Mouse (Mus musculus) neural tube, embryonic 15.5 days (tissue): ENCODE results near the gene Stard5. TPM values are rescaled to one million over a fixed set of nuclear protein-coding genes. Genes with fewer than 3 reads are reported as not detected.

Experiments
- ATAC-seq: fragments of 200-750 bp; cut with Nextera tagmentation; 2 replicates; pipeline ENCODE4 v1.8.0; 2017; ENCODE audit warnings: mild to moderate bottlenecking, moderate TSS enrichment, moderate library complexity; ENCODE audit not compliant: low FRiP score
- H3K27ac ChIP-seq: fragments of 300-500 bp; sonication (generic); replicated peaks from 2 replicates; pipeline ENCODE4 v1.5.1; 2015; ENCODE audit warnings: mild to moderate bottlenecking, inconsistent platforms
- H3K27me3 ChIP-seq: fragments of 300-500 bp; sonication (generic); replicated peaks from 2 replicates; pipeline ENCODE4 v1.6.1; 2015; ENCODE audit warnings: inconsistent platforms
- H3K36me3 ChIP-seq: fragments of 300-500 bp; sonication (generic); 2 replicates; pipeline ENCODE4 v1.6.1; 2015; ENCODE audit warnings: inconsistent platforms
- H3K4me1 ChIP-seq: fragments of 300-500 bp; sonication (generic); 2 replicates; pipeline ENCODE4 v1.6.1; 2015; ENCODE audit warnings: inconsistent platforms
- H3K4me2 ChIP-seq: fragments of 300-500 bp; sonication (generic); 2 replicates; pipeline ENCODE4 v1.6.1; 2015; ENCODE audit warnings: inconsistent platforms, mild to moderate bottlenecking, moderate library complexity
- H3K4me3 ChIP-seq: fragments of 300-500 bp; sonication (generic); replicated peaks from 2 replicates; pipeline ENCODE4 v1.5.1; 2015; ENCODE audit warnings: mild to moderate bottlenecking, inconsistent platforms
- H3K9ac ChIP-seq: fragments of 300-500 bp; sonication (generic); replicated peaks from 2 replicates; pipeline ENCODE4 v1.6.1; 2015; ENCODE audit warnings: mild to moderate bottlenecking, inconsistent platforms
- H3K9me3 ChIP-seq: fragments of 300-500 bp; sonication (generic); replicated peaks from 2 replicates; pipeline ENCODE4 v1.6.1; 2016; ENCODE audit warnings: inconsistent platforms
- WGBS: fragments of 180-500 bp; shearing (Covaris S2); methylation state at CpG from one replicate; pipeline ENCODE4 v1.1.7; 2015; ENCODE audit warnings: mixed read lengths; 5-methylcytosine and 5-hydroxymethylcytosine counted together
- polyA plus RNA-seq: library from polyadenylated mRNA; unstranded; fragments of >200 nt; fragmentation: Nextera tagmentation; extraction: Ambion mirVana; gene quantifications from 2 replicates; pipeline ENCODE4 v1.2.1, GENCODE M21; 2015

Stard5 gene
- polyA plus RNA-seq, 1 experiment from 2014 or later: 5.8 TPM

DNA sequence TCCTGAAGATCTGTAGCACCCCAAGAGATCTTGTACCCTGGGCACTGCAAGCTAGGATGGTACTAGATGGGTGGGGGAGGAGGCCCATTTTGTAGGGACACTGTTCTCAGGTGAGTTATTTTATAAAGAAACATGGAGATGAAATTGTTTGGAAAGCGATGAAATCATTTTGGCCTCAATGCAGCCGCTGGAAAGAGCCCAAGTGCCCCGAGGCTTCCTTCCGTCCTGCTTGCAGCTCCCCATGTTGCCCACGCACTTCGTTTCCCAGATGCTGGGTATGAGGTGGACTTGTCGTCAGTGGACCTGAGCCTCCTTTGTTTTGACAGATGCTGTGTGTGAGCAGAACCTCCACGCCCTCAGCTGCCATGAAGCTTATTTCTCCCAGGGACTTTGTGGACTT lies 4.7 kb downstream of the Stard5 start:
- 81% methylated on average over 8 of the region's 8 CpGs for WGBS
- Histone ChIP-seq H3K36me3 (0 out of 2 replicates have a peak, but pooled peaks cover 2% of the 10 kb centered on the region), H3K27me3 (no peaks in the 10 kb centered on the region), H3K9me3 (no peaks in the 10 kb centered on the region), H3K4me1 (peaks cover 8% of the 10 kb centered on the region), H3K4me3 (no peak overlapping the region), H3K9ac (no peak overlapping the region), H3K4me2 (no peak overlapping the region), H3K27ac (no peak overlapping the region)
- no peak for ATAC-seq

DNA sequence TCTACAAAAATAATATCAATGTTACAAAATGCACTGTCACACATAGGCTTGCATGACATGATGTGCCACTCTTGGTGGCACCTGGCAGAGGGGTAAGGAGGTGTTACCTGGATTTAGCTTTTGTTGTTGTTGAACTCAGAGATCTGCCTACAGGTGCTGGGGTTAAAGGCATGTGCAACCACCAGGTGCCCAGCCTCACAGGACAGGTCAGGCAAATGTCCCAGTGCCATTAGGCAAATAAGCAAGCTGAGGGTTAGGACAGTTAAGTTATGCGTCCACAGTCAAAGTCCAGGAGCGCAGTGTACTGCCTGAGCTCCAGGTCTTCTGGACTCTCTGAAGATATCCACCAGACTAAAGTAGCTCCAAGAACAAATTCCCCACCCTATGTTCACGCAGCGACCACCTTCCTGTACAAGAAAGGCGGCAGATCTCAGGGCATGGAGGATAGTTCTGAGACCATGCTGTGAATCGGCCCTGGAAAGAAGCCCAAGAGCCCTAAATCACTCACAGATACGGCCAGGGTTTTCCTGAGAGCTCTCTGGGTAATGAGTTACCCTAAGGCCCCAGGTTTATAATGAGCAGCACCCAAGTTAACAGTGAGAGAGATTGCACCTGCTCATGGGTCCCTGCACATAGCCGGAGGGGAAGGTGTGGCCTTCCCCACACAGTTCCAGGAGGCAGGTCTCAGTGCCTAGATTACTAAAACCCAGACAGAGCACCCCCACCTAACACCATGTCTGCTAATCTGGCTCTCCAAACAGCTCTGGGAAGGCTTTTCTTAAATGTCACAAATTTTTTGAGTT lies 6.2 kb downstream of the Stard5 start:
- Histone ChIP-seq H3K4me3 (no peak overlapping the region), H3K27ac (no peak overlapping the region), H3K9me3 (no peaks in the 10 kb centered on the region), H3K9ac (no peak overlapping the region), H3K27me3 (no peaks in the 10 kb centered on the region), H3K4me1 (0 out of 2 replicates have a peak, but pooled peaks cover 2% of the 10 kb centered on the region), H3K36me3 (0 out of 2 replicates have a peak, but pooled peaks cover 2% of the 10 kb centered on the region), H3K4me2 (no peak overlapping the region)
- ATAC-seq: no peak
- WGBS: 78% methylated on average over 8 of the region's 8 CpGs

GRCm38 (mm10) chr7:83639084-83639483 lies 7.3 kb downstream of the Stard5 start:
- 78% methylated on average over 3 of the region's 3 CpGs for WGBS
- H3K36me3 ChIP-seq: 0 out of 2 replicates have a peak, but pooled peaks cover 2% of the 10 kb centered on the region
- ATAC-seq: no peak
- no peaks in the 10 kb centered on the region for H3K4me1 ChIP-seq
- no peak overlapping the region for H3K4me2 ChIP-seq
- H3K27ac ChIP-seq: no peak overlapping the region
- no peaks in the 10 kb centered on the region for H3K9me3 ChIP-seq
- no peaks in the 10 kb centered on the region for H3K27me3 ChIP-seq
- no peak overlapping the region for H3K9ac ChIP-seq
- no peak overlapping the region for H3K4me3 ChIP-seq

GRCm38 (mm10) chr7:83640581-83640980 lies 8.8 kb downstream of the Stard5 start:
- no peaks in the 10 kb centered on the region for H3K27me3 ChIP-seq
- no peak overlapping the region for H3K4me3 ChIP-seq
- no peak for ATAC-seq
- H3K36me3 ChIP-seq: 0 out of 2 replicates have a peak, but pooled peaks cover 2% of the 10 kb centered on the region
- H3K27ac ChIP-seq: no peak overlapping the region
- H3K9ac ChIP-seq: no peak overlapping the region
- WGBS: 92% methylated on average over 5 of the region's 5 CpGs
- H3K9me3 ChIP-seq: no peaks in the 10 kb centered on the region
- no peaks in the 10 kb centered on the region for H3K4me1 ChIP-seq
- H3K4me2 ChIP-seq: no peak overlapping the region

DNA sequence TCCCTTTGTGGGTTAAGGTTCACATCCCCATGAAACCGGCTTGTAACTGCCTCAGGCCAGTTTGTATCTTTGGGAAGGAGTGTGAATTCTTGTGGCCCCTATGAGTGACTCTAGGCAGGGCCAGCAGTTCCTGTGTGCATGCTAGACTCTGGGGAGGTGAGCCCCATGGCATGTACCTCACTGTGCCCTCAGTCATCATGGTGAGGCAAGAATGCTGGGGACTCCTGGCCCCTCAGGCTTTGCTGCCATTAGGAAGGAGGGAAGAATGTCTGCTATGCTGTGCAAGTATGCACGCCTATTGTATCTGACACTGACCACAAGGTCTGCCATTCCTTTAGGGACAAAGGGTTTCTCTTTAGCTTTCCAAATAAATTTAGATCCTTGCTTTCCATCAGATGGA lies 9.4 kb downstream of the Stard5 start:
- Histone ChIP-seq H3K9me3 (no peaks in the 10 kb centered on the region), H3K27me3 (no peaks in the 10 kb centered on the region), H3K9ac (no peak overlapping the region), H3K4me2 (no peak overlapping the region), H3K27ac (no peak overlapping the region), H3K4me3 (no peak overlapping the region), H3K36me3 (0 out of 2 replicates have a peak, but pooled peaks cover 2% of the 10 kb centered on the region), H3K4me1 (no peaks in the 10 kb centered on the region)
- no peak for ATAC-seq
- 63% methylated on average over 2 of the region's 2 CpGs for WGBS

- no peaks in the 10 kb centered on the region for H3K27me3 ChIP-seq
- no peak for ATAC-seq
- 69% methylated on average over 6 of the region's 6 CpGs for WGBS
- H3K36me3 ChIP-seq: 0 out of 2 replicates have a peak, but pooled peaks cover 2% of the 10 kb centered on the region
- no peaks in the 10 kb centered on the region for H3K4me1 ChIP-seq
- no peak overlapping the region for H3K4me2 ChIP-seq
- no peak overlapping the region for H3K4me3 ChIP-seq
- H3K9me3 ChIP-seq: no peaks in the 10 kb centered on the region
- H3K9ac ChIP-seq: no peak overlapping the region
- H3K27ac ChIP-seq: no peak overlapping the region
Observed at GRCm38 (mm10) chr7:83643581-83643980, 11.8 kb downstream of the Stard5 start.

DNA sequence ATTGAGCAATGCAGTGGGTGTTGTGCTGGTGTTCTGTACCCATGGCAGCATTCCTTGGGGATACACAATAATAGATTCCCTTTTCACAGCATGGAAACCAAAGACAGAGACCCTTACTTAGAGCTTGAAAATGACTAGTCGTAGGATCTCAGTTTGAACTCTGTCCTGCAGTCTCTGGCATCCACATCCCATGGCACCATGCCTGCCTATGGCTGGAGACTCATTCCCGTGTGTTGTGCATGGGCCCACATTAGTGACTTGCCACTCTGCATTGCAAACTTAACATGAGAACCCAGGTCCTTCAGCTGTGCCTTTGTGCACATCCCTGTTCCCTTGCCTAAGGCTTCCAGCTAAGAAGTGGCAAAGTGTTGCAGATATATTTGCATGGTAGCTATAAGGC lies 13.0 kb downstream of the Stard5 start:
- no peak overlapping the region for H3K4me2 ChIP-seq
- H3K36me3 ChIP-seq: 0 out of 2 replicates have a peak, but pooled peaks cover 2% of the 10 kb centered on the region
- ATAC-seq: no peak
- no peaks in the 10 kb centered on the region for H3K27me3 ChIP-seq
- H3K9ac ChIP-seq: no peak overlapping the region
- 89% methylated on average over 2 of the region's 2 CpGs for WGBS
- H3K4me3 ChIP-seq: no peak overlapping the region
- no peaks in the 10 kb centered on the region for H3K4me1 ChIP-seq
- H3K27ac ChIP-seq: no peak overlapping the region
- H3K9me3 ChIP-seq: no peaks in the 10 kb centered on the region

DNA sequence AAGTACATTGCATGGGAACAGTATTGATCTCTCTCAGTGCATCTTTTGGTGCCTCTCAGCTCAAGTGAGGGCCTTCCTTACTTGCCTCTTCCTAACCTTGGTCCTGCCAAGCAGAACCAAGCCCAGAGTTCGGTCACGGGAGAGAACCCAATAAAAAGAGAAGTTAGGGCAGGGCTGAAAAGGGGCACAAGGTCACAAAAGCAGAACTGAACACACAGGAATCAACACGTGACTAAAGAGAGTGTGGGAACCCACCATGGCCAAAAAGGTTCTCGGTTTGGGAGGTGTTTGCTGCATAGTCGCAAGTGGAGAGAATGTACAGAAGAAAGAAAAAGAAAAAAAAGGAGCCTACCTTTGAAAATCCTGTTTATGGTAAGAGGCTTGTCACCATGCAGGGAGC lies 13.7 kb downstream of the Stard5 start:
- H3K4me2 ChIP-seq: no peak overlapping the region
- 83% methylated on average over 5 of the region's 5 CpGs for WGBS
- no peaks in the 10 kb centered on the region for H3K4me1 ChIP-seq
- 0 out of 2 replicates have a peak, but pooled peaks cover 2% of the 10 kb centered on the region for H3K36me3 ChIP-seq
- no peak overlapping the region for H3K27ac ChIP-seq
- no peak for ATAC-seq
- no peak overlapping the region for H3K9ac ChIP-seq
- no peaks in the 10 kb centered on the region for H3K27me3 ChIP-seq
- no peaks in the 10 kb centered on the region for H3K9me3 ChIP-seq
- no peak overlapping the region for H3K4me3 ChIP-seq

DNA sequence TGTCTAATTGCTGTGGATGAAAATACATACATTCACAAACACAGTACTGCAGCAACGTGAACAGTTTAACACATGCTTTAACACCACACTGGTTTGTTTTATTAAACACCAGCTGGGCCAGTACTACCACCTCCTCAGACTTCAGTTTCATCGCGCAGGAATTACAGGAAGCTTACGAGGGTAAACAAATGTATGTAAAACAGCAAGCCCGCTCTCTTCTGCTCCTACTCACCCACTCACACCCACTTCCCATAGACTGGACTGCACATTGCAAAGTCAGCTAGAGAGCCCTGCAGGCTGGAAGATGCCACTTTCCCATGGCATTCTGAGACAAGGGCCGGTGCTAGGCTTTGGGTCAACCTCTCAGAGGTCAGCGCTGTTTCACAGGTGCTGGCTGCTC lies 17.0 kb downstream of the Stard5 start:
- Histone ChIP-seq H3K9ac (no peak overlapping the region), H3K4me2 (no peak overlapping the region), H3K4me1 (no peaks in the 10 kb centered on the region), H3K4me3 (no peak overlapping the region), H3K27me3 (no peaks in the 10 kb centered on the region), H3K36me3 (no peaks in the 10 kb centered on the region), H3K9me3 (no peaks in the 10 kb centered on the region), H3K27ac (no peak overlapping the region)
- ATAC-seq: no peak
- WGBS: 82% methylated on average over 7 of the region's 7 CpGs

DNA sequence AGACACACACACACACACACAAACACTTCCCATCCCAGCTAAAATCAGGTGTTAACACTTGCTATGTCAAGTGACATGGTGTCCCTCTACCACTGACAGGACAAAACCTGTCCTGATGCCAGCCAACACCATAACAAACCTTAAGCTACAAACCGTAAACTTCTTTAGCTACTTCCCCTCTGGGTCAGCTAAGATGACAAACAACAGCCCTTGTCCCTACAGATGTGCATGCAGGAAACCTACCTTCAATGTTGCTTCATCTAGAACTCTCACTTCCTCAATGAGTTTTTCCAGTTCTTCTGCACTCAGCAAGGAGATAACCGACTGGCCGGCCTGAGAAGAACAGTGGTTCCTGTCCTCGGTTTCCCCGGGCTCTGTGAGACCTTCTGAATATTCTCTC lies 18.9 kb downstream of the Stard5 start:
- H3K4me2 ChIP-seq: no peak overlapping the region
- H3K9ac ChIP-seq: no peak overlapping the region
- H3K4me3 ChIP-seq: no peak overlapping the region
- no peaks in the 10 kb centered on the region for H3K27me3 ChIP-seq
- no peak for ATAC-seq
- no peak overlapping the region for H3K27ac ChIP-seq
- H3K4me1 ChIP-seq: no peaks in the 10 kb centered on the region
- no peaks in the 10 kb centered on the region for H3K36me3 ChIP-seq
- 88% methylated on average over 5 of the region's 5 CpGs for WGBS
- no peaks in the 10 kb centered on the region for H3K9me3 ChIP-seq

- Histone ChIP-seq H3K4me2 (no peak overlapping the region), H3K36me3 (no peaks in the 10 kb centered on the region), H3K27ac (no peak overlapping the region), H3K9me3 (no peaks in the 10 kb centered on the region), H3K4me1 (no peaks in the 10 kb centered on the region), H3K4me3 (no peak overlapping the region), H3K27me3 (no peaks in the 10 kb centered on the region), H3K9ac (no peak overlapping the region)
- WGBS: 85% methylated on average over 5 of the region's 5 CpGs
- no peak for ATAC-seq
Observed at GRCm38 (mm10) chr7:83652498-83652897, 20.7 kb downstream of the Stard5 start.

- no peak for ATAC-seq
- Histone ChIP-seq H3K36me3 (no peaks in the 10 kb centered on the region), H3K27ac (no peak overlapping the region), H3K9ac (no peak overlapping the region), H3K4me2 (no peak overlapping the region), H3K4me3 (no peak overlapping the region), H3K9me3 (no peaks in the 10 kb centered on the region), H3K4me1 (no peaks in the 10 kb centered on the region), H3K27me3 (no peaks in the 10 kb centered on the region)
- WGBS: 94% methylated on average over 2 of the region's 2 CpGs
Observed at GRCm38 (mm10) chr7:83653605-83654051, 21.9 kb downstream of the Stard5 start.
